Mouse (Mus musculus): ENCODE results near the gene Ube2e3. TPM values are rescaled to one million over a fixed set of nuclear protein-coding genes. Genes with fewer than 3 reads are reported as not detected.

Ube2e3 gene
- polyA plus RNA-seq, 1 experiment from 2014 or later = 116 TPM

DNA sequence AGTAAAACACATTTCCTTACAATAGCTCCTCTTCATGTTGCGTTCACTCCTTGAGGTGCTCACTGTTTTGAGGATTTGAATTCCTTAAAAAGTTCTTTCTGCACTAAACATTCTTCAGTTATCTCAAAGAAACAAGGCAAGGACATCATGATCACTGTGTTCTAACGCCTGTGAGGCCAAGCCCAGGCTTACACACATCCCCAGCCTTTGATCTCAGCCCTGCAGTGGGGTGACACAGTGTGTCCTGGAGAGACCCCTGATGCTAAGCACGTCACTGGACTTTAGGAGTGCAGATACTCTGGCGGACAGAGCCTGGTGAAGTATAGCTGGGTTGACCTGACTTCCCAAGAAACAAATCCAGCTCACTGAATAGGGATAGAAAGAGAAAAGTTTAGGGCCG lies 3.1 kb upstream of the Ube2e3 start:
- H3K9me3 ChIP-seq (replicated peaks) = no peaks in the 10 kb centered on the region

DNA sequence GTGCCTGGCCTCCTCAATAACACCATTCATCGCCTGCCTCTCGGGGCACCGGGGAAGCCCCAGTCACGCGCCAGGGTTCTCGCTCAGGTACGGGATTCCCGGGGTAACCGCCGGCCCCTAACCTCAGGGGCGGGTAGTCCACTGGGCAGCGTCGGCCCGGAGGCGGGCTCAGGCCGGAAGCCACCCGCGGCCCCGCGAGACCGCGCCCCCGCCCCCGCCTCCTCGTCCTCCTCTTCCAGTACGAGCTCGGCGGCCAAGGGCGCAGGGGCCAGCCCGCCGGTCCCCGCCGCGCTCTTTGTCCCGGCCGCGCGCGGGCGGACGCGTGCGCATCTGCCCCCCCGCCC lies 559 bp downstream of the Ube2e3 start:
- Histone ChIP-seq H3K4me3 (peak overlapping the region; percentile 96), H3K4me2 (peak overlapping the region; percentile 92), H3K4me1 (replicated peaks) (peaks cover 22% of the 10 kb centered on the region), H3K9me3 (replicated peaks) (no peaks in the 10 kb centered on the region), H3K27ac (ENCODE audit: poor library complexity, severe bottlenecking) (peak overlapping the region; percentile 98), H3K9ac (peak overlapping the region; percentile 99), H3K27me3 (replicated peaks) (no peaks in the 10 kb centered on the region), H3K36me3 (peaks cover 8% of the 10 kb centered on the region; the same call in 1 of the 2 replicates)
- WGBS = 0% methylated on average over 24 of the region's 44 CpGs
- peak; percentile 87 for ATAC-seq (ENCODE audit: insufficient number of reproducible peaks, low FRiP score)

More for the DNA sequence above, 3.1 kb upstream of the Ube2e3 start:
- Histone ChIP-seq H3K9ac (no peak overlapping the region), H3K4me3 (no peak overlapping the region), H3K4me2 (no peak overlapping the region), H3K4me1 (replicated peaks) (peaks cover 3% of the 10 kb centered on the region; the same call in 1 of the 2 replicates), H3K27me3 (replicated peaks) (no peaks in the 10 kb centered on the region), H3K27ac (ENCODE audit: poor library complexity, severe bottlenecking) (no peak overlapping the region), H3K36me3 (no peaks in the 10 kb centered on the region)
- ATAC-seq (ENCODE audit: insufficient number of reproducible peaks, low FRiP score) = no peak
- 39% methylated on average over 5 of the region's 5 CpGs for WGBS

- peak overlapping the region; percentile 98 for H3K27ac ChIP-seq (ENCODE audit: poor library complexity, severe bottlenecking)
- no peaks in the 10 kb centered on the region for H3K27me3 ChIP-seq (replicated peaks)
- peaks cover 8% of the 10 kb centered on the region; the same call in 1 of the 2 replicates for H3K36me3 ChIP-seq
- no peaks in the 10 kb centered on the region for H3K9me3 ChIP-seq (replicated peaks)
- peak; percentile 90 for ATAC-seq (ENCODE audit: insufficient number of reproducible peaks, low FRiP score)
- peak overlapping the region; percentile 92 for H3K4me2 ChIP-seq
- H3K9ac ChIP-seq = peak overlapping the region; percentile 99
- peak overlapping the region; percentile 96 for H3K4me3 ChIP-seq
- 1% methylated on average over 67 of the region's 114 CpGs for WGBS
- peaks cover 26% of the 10 kb centered on the region for H3K4me1 ChIP-seq (replicated peaks)
These were observed 1.2 kb downstream of the Ube2e3 start for GRCm38 (mm10) chr2:78868951-78869720.

GRCm38 (mm10) chr2:78869721-78870442 lies 2.0 kb downstream of the Ube2e3 start:
- WGBS = 3% methylated on average over 35 of the region's 35 CpGs
- no peak for ATAC-seq (ENCODE audit: insufficient number of reproducible peaks, low FRiP score)

GRCm38 (mm10) chr2:78870443-78871025 lies 2.6 kb downstream of the Ube2e3 start:
- H3K27me3 ChIP-seq (replicated peaks) = no peaks in the 10 kb centered on the region
- peak overlapping the region; percentile 99 for H3K9ac ChIP-seq
- H3K9me3 ChIP-seq (replicated peaks) = no peaks in the 10 kb centered on the region
- peaks cover 8% of the 10 kb centered on the region; the same call in 1 of the 2 replicates for H3K36me3 ChIP-seq
- H3K4me3 ChIP-seq = peak overlapping the region; percentile 96
- ATAC-seq (ENCODE audit: insufficient number of reproducible peaks, low FRiP score) = no peak
- H3K27ac ChIP-seq (ENCODE audit: poor library complexity, severe bottlenecking) = peak overlapping the region; percentile 98
- H3K4me1 ChIP-seq (replicated peaks) = peaks cover 31% of the 10 kb centered on the region
- H3K4me2 ChIP-seq = peak overlapping the region; percentile 92
- WGBS = 7% methylated on average over 10 of the region's 10 CpGs

More at GRCm38 (mm10) chr2:78869721-78870442, 2.0 kb downstream of the Ube2e3 start:
- H3K27me3 ChIP-seq (replicated peaks) = no peaks in the 10 kb centered on the region
- peak overlapping the region; percentile 96 for H3K4me3 ChIP-seq
- peaks cover 8% of the 10 kb centered on the region; the same call in 1 of the 2 replicates for H3K36me3 ChIP-seq
- no peaks in the 10 kb centered on the region for H3K9me3 ChIP-seq (replicated peaks)
- H3K9ac ChIP-seq = peak overlapping the region; percentile 99
- H3K4me1 ChIP-seq (replicated peaks) = peaks cover 27% of the 10 kb centered on the region
- H3K27ac ChIP-seq (ENCODE audit: poor library complexity, severe bottlenecking) = peak overlapping the region; percentile 98
- peak overlapping the region; percentile 92 for H3K4me2 ChIP-seq

DNA sequence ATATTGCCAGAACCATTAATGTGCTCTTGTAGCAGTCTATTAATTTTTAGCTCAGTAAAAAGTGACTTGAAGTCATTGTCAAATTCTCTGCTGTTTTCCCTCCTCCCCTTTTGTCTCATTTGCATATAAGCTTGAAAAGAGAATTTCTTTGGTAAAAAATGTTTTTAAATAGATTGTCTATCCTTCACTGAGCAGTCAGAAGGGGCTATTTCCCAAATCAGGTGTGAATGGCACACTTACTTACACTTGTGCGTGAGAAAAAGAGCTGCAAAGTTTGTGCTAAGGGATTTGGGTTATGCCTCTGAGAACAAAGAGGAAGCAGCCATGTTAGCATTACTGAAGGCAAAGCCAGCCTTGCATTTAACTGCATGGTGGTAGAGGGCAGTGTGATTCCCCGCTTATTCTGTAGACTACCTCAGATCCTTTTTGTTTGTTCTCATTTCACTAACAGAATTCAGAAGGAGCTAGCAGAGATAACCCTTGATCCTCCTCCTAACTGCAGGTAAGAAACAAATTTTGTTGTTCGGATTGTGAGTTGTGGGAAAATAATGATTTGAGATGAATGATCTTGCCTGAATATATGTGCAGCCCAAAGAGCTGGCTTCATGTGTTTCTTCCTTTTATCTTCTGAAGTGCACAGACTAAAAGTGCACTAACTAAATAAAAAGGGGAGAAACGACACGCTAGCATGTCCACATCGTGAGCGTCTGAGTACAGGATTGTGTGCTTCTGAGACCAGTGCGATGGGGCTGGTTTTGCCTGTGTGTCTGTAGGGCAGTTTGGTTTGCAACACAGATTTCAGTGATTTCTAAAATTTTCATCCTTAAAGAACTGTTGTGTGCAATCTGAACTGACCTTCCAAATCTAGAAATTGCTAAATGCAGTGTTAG lies 4.3 kb downstream of the Ube2e3 start:
- Histone ChIP-seq H3K27ac (ENCODE audit: poor library complexity, severe bottlenecking) (peak overlapping the region; percentile 77), H3K4me1 (replicated peaks) (peaks cover 36% of the 10 kb centered on the region), H3K9me3 (replicated peaks) (no peaks in the 10 kb centered on the region), H3K36me3 (peaks cover 8% of the 10 kb centered on the region; the same call in 1 of the 2 replicates), H3K27me3 (replicated peaks) (no peaks in the 10 kb centered on the region), H3K4me3 (peak overlapping the region; percentile 40), H3K9ac (peak overlapping the region; percentile 74), H3K4me2 (peak overlapping the region; percentile 61)
- no peak for ATAC-seq (ENCODE audit: insufficient number of reproducible peaks, low FRiP score)
- WGBS = 44% methylated on average over 8 of the region's 8 CpGs

GRCm38 (mm10) chr2:78873946-78874345 lies 6.0 kb downstream of the Ube2e3 start:
- Histone ChIP-seq H3K36me3 (peaks cover 8% of the 10 kb centered on the region; the same call in 1 of the 2 replicates), H3K4me1 (replicated peaks) (peaks cover 45% of the 10 kb centered on the region), H3K27me3 (replicated peaks) (no peaks in the 10 kb centered on the region), H3K27ac (ENCODE audit: poor library complexity, severe bottlenecking) (peak overlapping the region; percentile 37), H3K4me3 (no peak overlapping the region), H3K9ac (no peak overlapping the region), H3K9me3 (replicated peaks) (no peaks in the 10 kb centered on the region), H3K4me2 (peak overlapping the region; percentile 39)
- WGBS = 15% methylated on average over 2 of the region's 2 CpGs
- ATAC-seq (ENCODE audit: insufficient number of reproducible peaks, low FRiP score) = no peak

GRCm38 (mm10) chr2:78876002-78876401 lies 8.1 kb downstream of the Ube2e3 start:
- Histone ChIP-seq H3K4me1 (replicated peaks) (peaks cover 43% of the 10 kb centered on the region), H3K4me2 (no peak overlapping the region)
- no peak for ATAC-seq (ENCODE audit: insufficient number of reproducible peaks, low FRiP score)

GRCm38 (mm10) chr2:78882068-78882467 lies 14.1 kb downstream of the Ube2e3 start:
- H3K36me3 ChIP-seq = peaks cover 4% of the 10 kb centered on the region; the same call in 1 of the 2 replicates
- ATAC-seq (ENCODE audit: insufficient number of reproducible peaks, low FRiP score) = peak; percentile 73
- no peaks in the 10 kb centered on the region for H3K9me3 ChIP-seq (replicated peaks)
- H3K27me3 ChIP-seq (replicated peaks) = no peaks in the 10 kb centered on the region
- H3K4me3 ChIP-seq = no peak overlapping the region
- no peak overlapping the region for H3K27ac ChIP-seq (ENCODE audit: poor library complexity, severe bottlenecking)
- no peak overlapping the region for H3K9ac ChIP-seq
- 76% methylated on average over 1 of the region's 1 CpGs for WGBS
- H3K4me1 ChIP-seq (replicated peaks) = peaks cover 33% of the 10 kb centered on the region
- H3K4me2 ChIP-seq = no peak overlapping the region

More at GRCm38 (mm10) chr2:78876002-78876401, 8.1 kb downstream of the Ube2e3 start:
- Histone ChIP-seq H3K36me3 (peaks cover 3% of the 10 kb centered on the region; the same call in 1 of the 2 replicates), H3K9me3 (replicated peaks) (no peaks in the 10 kb centered on the region), H3K27me3 (replicated peaks) (no peaks in the 10 kb centered on the region), H3K4me3 (no peak overlapping the region), H3K9ac (no peak overlapping the region), H3K27ac (ENCODE audit: poor library complexity, severe bottlenecking) (no peak overlapping the region)

GRCm38 (mm10) chr2:78882743-78883433 lies 15.0 kb downstream of the Ube2e3 start:
- Histone ChIP-seq H3K4me3 (no peak overlapping the region), H3K4me1 (replicated peaks) (peaks cover 33% of the 10 kb centered on the region), H3K4me2 (no peak overlapping the region), H3K36me3 (peaks cover 4% of the 10 kb centered on the region; the same call in 1 of the 2 replicates), H3K9me3 (replicated peaks) (no peaks in the 10 kb centered on the region), H3K27ac (ENCODE audit: poor library complexity, severe bottlenecking) (no peak overlapping the region; the same call in 1 of the 2 replicates), H3K27me3 (replicated peaks) (no peaks in the 10 kb centered on the region), H3K9ac (no peak overlapping the region)
- ATAC-seq (ENCODE audit: insufficient number of reproducible peaks, low FRiP score) = peak; percentile 84
- 78% methylated on average over 3 of the region's 3 CpGs for WGBS
